Mouse (Mus musculus) brain, embryonic 14.5 days (tissue): ENCODE measurements around the gene Gm48552.

ENCODE experiments used
- CTCF ChIP-seq: fragments of 200-500 bp; IDR thresholded peaks from 2 replicates; pipeline ENCODE4 v1.5.1; 2012; ENCODE audit warnings: inconsistent platforms, mild to moderate bottlenecking, moderate library complexity, borderline replicate concordance; ENCODE audit not compliant: insufficient read depth, insufficient read length; ENCODE audit errors: extremely low read depth
- POLR2A ChIP-seq: fragments of 200-500 bp; IDR thresholded peaks from 2 replicates; pipeline ENCODE4 v1.6.1; 2012; ENCODE audit warnings: mild to moderate bottlenecking, inconsistent platforms, borderline replicate concordance; ENCODE audit not compliant: poor library complexity, insufficient read depth, insufficient read length, severe bottlenecking; ENCODE audit errors: extremely low read depth

GRCm38 (mm10) chr10:81351678-81352291, 37.0 kb upstream of the Gm48552 start:
- TF ChIP-seq POLR2A (no peak), CTCF (no peak)
